Mouse (Mus musculus) layer of hippocampus, postnatal 10 days (tissue): Measurements from ENCODE around the gene Dctn2. TPM values are rescaled to one million over a fixed set of nuclear protein-coding genes. Genes with fewer than 3 reads are reported as not detected.

Source experiments
- DNase-seq, 2 experiments: peaks; one replicate each; pipeline ENCODE4 v3.0.0; 2021; ENCODE audit warnings: low spot score in 2 of 2
- total RNA-seq, 2 experiments: library from RNA; stranded (reverse); gene quantifications; 2 replicates each; pipeline ENCODE4 v1.2.3; 2021

Gene Dctn2
- total RNA-seq, 2 experiments from 2014 or later, result 312 to 315 TPM

DNA sequence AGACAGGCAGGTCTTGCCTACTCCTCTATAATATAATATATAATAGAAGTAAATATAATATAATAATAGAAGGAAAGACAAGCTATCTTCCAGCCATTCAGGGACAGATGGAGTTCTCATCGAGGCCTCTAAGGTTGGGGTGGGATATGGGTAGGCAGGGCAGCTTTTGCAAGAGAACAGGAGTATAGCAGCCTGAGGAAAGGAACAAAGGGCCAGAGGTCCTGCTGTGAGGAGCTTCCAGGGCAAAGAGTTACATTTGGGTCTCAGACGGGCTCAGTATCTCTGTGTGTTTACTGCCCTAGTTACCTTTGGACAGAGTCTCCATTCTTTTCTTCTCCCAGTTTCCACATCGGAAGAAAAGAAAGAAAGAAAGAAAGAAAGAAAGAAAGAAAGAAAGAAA lies 2.5 kb upstream of the Dctn2 start:
- no peak for DNase-seq

DNA sequence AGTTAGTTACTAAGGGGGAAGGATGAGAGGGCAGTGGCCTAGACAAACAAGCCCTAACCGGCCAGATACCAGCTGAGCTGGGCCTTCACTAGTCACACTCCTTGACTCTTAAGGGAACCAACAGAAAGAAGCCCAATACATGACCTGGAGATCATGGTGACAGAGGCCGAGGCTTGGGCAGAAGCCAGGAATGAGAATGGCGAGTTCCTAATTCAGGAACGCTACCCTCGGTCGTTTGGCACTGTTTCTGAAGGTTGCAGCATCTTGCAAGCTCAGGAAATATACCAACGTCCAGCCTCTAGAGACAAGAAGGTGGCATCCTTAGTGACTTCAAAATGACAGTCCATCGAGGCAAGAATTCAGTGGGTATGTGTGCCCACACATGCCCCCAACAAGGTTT lies 1.8 kb upstream of the Dctn2 start:
- no peak for DNase-seq

DNA sequence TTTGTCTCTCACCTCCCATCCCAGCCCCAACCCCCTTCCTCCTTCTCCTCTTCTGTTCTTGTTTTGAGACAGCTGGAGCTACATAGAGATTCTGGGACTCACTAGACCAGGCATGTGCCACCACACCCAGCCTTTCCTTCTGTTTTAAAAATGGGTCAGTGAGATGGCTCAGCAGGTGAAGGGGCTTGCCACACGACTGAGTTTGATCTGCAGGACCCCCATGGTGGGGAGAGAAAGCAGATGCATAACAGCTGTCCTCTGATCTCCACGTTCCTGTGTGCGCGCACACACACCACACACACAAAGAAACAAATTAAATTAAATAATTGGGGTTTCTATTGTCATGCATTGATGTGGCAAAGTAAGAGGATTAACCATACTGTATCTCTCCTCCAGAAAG lies 1.2 kb upstream of the Dctn2 start:
- no peak for DNase-seq

DNA sequence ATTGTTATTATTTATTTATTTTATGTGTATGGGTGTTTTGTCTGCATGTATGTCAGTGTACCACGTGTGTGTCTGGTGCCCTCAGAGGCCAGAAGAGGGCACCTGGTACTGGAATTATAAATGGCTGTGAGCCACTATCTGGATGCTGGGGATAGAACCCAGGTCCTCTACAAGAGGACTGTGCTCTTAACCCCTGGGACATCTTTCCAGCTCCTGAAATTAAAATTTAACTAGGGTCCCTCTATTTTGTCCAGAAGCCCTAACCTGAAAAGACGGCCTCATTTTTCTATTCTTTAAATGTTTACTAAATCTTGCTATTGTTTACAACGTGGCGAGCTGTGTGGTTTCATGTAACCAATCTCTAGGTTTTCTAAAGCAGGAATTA lies 449 bp upstream of the Dctn2 start:
- DNase-seq, result no peak

DNA sequence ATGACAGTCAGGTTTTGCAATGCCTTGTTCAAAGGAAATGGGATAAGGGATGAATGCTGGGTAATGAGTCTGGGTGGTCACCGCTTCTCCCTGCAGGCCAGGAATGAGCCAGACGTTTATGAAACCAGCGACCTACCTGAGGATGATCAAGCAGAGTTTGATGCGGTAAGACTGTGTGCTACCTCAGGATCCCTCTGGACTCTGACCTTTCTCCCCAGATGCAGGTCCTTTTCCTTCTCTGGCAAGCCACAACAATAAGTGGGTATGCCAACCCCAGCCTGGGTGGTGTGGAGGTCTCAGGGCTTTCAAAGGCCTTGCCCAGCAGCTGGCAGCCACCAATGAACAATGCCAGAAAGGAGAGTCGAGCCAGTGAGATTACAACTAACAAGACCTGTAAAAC lies 1.1 kb downstream of the Dctn2 start:
- no peak for DNase-seq

DNA sequence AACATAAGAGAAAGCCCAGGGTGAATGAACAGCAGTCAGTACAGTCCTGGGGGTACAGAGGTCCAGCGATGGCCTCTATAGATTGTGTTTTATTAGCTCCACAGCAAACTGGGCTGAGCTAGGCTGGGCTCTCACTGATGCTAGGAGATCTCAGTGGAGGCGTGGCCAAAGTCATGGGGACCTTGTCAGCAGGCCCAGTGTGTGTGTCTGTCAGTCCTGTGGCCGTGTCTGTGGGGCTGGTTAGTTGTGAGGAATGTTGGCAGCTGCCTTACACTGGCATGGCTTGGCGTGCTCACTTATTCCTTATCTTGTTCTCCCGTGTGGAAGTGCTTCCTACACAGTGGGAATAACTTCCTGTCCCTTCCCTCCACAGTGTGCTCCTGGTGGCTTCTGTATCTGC lies 2.2 kb downstream of the Dctn2 start:
- no peak for DNase-seq

DNA sequence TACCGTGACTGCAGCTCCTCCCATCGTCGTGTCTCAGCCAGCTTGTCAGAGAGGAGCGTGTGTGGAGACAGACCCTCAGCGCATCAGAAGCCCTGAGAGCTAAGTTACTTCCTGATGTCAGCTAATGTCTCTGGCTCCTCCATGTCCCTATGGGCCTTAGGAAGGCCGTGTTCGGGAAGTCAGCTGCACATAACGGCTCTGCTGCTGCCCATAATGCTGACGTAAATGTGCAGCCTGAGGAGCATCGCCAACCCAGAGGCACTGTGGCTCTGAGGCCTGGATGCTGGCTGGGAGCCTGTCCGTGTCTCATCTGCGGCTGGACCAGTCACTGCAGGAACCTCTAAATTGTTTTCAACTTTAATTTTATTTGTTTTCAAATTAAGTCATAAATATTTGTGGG lies 2.9 kb downstream of the Dctn2 start:
- DNase-seq, result no peak

DNA sequence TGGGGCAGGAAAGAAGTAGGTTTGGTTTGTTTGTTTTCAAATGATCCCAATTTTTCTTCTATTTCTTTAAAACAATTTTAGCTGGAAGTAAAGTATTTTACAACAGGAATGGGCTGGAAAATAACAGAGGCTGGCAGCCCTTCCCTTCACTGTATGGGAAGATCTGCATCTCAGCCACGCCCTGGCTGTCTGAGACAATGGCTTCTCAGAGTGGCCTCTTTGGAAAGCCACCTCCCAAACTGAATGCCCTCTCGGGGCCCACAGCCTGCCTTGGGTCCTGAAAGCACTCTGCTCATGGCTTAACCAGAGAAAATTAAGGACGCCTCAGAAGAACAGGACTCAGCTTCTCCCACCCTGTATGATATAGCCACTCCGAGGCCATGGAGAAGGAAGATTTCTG lies 3.7 kb downstream of the Dctn2 start:
- no peak for DNase-seq

DNA sequence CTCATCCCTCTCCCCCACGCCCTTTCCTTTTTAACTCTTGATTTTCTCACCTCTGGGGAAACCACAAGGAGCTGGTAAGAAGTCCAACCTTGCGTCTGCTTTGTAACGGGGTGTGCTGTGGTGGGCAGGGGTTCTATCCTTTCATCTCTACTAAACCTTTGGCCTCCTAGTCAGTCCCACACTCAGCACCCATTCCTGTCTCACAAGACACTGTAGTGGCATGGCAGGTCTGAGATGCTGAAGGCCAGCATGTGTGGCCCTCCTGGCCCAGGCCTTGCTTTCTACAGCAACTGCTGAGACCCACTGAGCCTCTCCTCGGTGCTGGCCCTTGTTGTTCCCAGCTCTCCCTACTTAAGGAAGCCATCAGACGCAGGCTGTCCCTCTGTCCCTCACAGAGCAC lies 6.2 kb downstream of the Dctn2 start:
- DNase-seq, result no peak

DNA sequence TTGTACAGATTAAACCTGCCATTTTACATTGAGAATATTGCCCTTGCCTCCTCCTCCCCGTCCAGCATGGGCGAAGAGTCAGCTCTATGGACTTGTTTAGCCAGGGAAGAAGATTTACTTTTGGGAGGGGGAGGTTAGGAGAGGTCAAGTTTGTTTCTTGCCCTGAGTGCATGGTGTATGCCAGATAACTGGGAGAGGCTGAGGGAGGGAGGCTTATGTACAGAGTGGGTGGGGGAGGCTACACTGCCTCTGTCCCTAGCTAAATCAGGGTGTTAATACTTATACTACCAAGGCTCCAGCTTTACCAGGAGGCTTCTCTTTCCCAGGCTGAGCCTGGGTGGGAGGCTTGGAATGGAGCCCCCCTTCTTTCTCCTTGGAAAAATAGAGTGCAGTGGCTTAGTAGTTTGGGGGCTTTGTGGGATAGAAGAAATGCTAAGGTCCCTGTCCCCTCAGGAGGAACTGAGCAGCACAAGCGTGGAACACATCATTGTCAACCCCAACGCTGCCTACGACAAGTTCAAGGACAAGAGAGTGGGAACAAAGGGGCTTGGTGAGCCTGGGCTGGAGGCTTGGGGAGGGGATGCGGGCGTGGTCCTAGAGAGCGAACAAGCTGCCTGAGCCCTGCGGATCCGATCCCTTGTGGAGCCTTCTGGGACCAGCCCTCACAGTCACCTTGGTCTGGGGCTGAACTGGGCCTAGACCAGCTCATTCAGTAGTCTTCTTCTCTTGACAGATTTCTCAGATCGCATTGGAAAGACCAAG lies 8.3 kb downstream of the Dctn2 start:
- DNase-seq, result no peak

DNA sequence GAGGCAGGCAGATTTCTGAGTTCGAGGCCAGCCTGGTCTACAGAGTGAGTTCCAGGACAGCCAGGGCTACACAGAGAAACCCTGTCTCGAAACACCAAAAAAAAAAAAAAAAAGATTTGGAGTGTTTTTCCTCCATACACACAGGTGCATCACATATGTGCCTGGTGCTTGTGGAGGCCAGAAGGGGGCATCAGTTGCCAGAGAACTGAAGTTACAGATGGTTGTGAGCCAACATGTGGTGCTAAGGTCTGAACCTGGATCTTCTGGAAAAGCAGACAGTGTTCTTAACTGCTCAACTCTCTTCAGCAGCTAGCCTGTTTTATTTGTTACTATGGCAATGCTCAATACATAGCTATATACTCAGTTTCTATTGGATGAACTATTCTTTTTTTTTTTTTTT lies 13.6 kb downstream of the Dctn2 start:
- no peak for DNase-seq

DNA sequence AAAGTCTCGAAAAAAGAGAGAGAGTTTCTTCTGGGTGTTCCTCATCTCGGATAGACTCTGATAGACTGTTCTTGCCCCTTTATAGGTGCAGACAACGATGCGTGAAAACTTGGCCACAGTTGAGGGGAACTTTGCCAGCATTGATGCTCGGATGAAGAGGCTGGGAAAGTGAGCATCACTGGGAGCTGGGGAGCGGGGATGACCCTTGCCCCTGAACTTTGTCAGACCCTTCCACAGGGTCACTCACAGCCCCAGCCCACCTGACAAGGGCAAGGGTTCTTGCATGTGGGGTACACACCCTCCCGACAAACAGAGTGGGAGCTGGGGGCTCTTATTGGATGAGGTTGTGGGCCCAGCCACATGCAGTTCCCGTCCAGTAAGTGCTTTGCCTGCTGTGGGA lies 15.1 kb downstream of the Dctn2 start:
- no peak for DNase-seq

DNA sequence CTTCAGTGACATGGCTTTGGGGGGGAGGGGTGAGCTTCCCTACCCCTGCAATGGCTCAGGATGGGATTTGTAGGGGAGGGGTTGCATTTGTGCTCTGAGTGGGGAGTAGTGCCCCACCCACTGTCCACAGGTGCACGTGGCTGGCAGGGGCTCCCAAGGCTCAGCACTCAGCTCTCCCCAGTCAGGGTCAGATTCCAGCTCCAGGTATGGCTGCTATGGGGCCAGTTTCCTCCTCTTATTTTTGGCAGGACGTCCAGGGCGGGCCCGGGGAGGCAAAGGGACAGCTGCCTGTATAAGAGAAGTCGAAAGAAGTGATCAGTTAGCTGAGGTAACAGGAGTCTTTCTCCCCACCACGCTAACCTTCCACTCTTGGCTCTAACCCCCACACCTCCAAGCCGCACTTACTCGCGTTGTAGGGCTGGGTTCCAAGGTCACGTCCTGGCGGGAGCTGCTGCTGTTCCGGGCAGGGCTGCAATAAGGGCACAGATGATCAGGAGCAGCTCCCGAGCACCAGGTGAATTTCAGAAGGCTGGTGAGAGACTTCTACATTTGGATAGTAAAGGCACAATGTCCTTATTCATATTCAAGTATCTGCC lies 16.6 kb downstream of the Dctn2 start:
- DNase-seq, result no peak

DNA sequence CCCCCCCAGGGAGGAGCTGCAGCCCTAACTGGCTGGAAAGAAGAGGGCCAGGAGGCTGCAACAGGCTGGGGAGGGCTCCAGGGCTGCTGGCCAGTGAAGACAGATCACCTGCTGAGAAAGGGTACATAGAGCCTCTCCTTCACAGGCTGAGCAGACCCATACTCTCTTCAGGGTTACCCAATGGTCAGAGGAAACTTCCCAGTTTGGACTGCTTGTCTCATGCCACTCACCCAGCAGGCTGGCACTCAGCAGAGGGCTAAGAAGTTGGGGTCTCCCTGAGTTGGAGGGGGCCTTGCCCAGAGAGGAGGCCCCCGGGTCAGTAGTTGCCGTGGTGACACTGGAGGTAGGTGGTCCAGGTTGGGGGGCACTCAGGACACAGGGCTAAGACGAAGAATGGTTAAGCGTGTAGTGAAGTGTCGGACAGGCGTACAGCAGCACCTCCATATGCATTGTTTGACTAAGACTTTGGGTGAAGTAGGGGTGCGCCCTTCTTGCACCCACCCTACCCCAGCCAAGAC lies 18.0 kb downstream of the Dctn2 start:
- no peak for DNase-seq

DNA sequence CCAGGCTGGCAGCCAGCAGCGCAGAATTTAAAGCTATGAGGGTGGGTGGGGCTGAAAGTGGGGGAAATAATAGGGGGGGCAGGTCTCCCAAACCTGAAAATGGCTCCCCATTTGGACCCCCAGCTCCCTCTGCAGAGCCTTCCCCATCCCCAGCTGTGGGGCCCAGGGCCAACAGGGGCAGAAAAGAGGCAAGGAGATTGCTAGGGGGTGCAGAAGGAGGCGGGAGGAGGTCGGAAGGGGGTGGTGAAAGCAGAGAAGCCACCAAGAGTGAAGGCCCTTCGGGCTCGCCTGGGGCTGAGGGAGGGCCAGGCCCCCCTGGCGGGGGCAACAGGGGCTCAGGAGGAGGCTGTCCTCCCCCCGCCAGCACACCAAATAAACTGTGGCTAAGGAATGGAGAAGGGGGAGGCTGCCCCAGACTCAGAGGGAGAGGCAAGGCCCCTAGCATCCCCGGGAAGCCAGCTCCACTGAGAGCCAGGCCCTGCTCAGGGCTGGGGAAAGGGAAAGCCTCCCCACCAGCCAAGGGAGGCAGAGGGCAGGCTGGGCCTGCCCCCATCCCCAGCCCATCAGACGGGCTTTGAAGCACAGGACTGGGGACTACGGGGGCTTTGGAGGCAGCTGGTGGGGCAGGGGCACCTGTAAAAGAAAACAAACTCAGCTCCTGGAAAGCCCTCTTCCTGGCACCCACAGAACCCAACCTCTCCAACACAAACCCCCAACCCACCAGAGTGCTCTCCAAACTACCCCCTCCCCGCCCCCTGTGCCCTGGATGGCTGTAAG lies 18.7 kb downstream of the Dctn2 start:
- DNase-seq, result no peak

DNA sequence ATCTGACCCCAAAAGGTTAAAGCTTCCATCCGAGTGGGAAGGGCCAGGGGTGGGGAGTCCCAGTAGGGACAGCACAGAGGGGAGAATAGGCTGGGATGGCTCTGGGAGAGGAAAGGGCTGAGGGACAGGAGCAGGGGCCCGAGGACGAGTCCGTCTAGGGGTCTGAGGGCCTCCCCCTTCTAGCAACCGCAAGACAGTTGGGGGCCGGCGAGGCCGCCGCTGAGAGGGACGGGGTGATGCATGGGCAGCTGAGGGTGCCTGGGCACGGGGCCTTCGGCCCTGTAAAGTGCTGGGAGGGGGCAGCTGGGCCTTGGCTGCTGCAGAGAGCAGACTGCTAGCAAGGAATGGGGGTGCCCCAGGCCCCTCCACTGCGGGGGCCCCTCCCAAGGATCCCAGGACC lies 19.5 kb downstream of the Dctn2 start:
- DNase-seq, result no peak

DNA sequence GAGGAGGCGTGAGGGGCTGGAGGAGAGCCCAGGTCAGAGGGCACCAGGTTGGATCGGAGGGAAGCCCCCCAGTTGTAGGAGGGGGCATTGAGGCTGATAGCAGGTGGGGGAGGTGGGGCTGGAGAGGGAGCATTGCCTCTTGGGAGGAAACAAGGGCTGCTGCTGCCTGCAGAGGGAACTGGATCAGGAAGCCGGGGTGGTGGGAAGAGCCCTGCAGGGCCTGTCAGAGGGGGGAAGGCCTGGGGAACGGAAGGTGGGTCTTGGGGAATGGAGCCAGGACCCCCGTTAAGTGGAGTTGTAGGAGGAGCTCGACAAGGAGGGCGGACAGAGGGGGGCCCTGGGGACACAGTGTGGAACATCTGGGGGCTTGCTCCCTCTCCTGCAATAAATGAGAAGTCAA lies 20.0 kb downstream of the Dctn2 start:
- DNase-seq, result no peak

DNA sequence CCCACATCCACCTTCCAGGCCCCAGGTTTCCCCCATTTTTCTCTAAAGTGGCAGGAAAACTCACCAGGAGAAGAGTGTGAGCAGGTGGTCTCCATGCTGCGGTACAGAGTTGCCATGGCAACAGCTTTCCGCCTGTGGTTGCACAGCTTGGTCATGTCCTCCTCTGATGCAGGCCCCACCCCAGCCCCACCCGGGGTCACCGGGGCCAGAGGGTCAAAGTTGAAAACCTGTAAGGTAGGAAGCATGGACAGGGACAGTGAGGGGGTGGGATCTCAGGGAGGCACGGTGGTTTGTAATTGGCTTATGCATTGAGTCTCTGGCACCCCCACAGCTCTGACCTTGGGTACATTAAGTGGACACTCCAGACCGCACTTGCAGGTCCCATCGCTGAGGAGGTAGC lies 20.6 kb downstream of the Dctn2 start:
- no peak for DNase-seq

DNA sequence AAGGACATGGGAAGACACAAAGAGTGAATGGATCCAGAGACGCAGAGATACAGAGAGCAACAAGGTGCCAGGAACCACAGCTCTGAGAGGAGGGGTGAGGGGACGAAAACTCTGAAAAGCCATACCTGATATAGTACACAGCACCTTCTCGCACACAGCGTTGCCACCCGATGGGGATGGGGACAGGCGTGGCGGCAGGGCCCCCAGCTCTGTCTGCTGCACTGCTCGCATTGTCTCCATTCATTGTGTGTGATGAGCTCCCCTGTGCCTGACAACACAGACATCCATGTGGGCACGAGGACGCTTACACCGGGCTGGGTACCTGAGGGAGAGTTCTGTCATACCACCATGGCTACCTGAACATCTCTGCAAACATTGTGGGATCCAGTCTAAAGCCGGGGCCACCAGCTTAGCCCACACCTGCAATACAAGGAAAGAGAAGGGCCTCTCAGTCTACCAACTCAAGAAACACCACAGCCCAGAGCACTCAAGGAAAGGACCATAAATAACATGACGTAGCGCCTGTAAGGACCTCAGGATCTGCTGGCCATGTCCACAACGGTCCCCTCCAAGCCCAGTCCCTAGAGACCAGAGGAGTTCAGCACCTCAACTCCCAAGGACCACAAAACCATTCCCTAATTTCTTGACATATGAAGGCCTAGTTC lies 21.2 kb downstream of the Dctn2 start:
- no peak for DNase-seq

DNA sequence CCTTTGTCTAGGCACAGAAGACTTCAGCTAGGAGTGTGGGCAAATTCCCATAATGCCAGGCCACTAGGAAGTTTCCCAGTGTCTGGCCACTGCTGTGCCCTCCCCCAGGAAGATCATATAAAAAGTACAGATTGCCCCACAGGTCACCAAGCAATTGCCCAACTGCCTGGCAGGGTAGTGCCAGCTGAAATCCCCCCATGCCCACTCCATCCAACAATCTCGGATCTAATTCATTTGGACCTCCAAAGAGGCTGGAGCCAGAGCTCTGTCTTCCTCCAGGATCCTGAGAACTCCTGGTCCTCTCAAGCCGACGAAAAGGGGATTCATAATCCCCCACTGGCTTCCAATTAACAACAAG lies 21.7 kb downstream of the Dctn2 start:
- no peak for DNase-seq

DNA sequence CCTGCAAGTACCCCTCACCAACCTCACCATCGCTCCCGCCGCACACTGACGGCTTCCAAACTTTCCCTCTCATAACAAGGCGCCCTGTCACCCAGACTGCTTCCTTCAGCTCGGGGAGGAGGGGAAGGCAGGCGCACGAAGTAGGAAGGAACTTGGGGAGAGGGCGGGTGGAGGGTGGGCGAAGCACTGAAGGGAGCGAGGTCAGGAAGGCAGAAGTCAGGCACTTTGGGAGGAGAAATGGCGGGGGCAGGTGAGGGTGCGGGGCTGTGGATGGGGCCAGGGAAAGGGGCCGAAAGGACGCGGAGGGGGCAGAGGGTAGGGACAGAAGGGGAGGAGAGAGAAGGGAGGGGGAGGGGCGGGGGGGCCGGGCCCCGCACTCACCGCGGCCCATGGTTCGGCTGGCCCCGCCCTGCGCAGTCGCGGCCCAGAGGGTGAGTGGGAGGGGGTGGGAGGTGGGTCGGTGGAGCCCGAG lies 22.2 kb downstream of the Dctn2 start:
- no peak for DNase-seq
